Mouse (Mus musculus) megakaryocyte, embryonic 14.5 days (primary cell): ENCODE data around the gene Fyn.

Source experiments
- FLI1 ChIP-seq: IDR thresholded peaks from 2 replicates; pipeline ENCODE4 v1.6.1; 2012; ENCODE audit warnings: low read length, inconsistent platforms, mixed read lengths
- GATA1 ChIP-seq: IDR thresholded peaks from 3 replicates; pipeline ENCODE4 v1.6.1; 2012; ENCODE audit warnings: mixed read lengths, low read length, inconsistent platforms, borderline replicate concordance

DNA sequence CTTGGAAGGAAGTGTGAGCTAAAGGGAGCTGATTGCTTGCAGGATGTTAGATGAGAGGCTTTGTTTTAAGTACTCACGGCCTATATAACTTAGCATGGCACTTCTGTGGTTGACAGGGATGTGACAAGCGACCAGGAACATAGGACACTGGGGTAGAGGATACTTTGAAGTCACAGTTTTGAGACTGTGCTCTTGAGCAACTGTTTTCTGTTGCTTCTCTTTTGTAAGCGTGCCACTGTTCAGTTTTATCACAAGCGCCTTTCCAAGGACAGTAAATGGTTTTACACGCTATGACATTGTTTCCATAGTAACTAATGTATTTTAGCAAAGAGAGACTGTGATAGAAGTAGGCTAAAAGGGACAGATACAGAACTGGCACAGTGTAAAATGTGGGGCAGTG lies 18.4 kb downstream of the Fyn start:
- TF ChIP-seq FLI1 (no peak), GATA1 (no peak)
